ENCODE assay signal across 8 mouse cellular contexts in genomic region chr7:5020000-5020681, GRCm38 (mm10). TPM values are rescaled to one million over a fixed set of nuclear protein-coding genes. Genes with fewer than 3 reads are reported as not detected.
DNase-seq lines count a peak whose midpoint lies in the region; ATAC-seq and TF ChIP-seq lines count a peak whose summit lies in the region.

TSS of gene Zfp865 (plus strand) at chr7:5020376.
TSS of gene Ccdc106 (plus strand) at chr7:5020553.

- ATAC-seq in erythroblast, adult 5-6 weeks (replicated peaks; ENCODE audit: low FRiP score, poor library complexity, severe bottlenecking), result peak; percentile 94
- peak; percentile 83 for ATAC-seq in heart, embryonic 11.5 days (replicated peaks; ENCODE audit: insufficient number of reproducible peaks, low FRiP score, low TSS enrichment)
- peak; percentile 90 for ATAC-seq in kidney, embryonic 16.5 days (ENCODE audit: low FRiP score, low TSS enrichment)

- peak within 1 kb of the TSS; percentile 83 for H3K4me2 ChIP-seq in heart, embryonic 11.5 days
- peak within 1 kb of the TSS; percentile 80 for H3K4me2 ChIP-seq in kidney, embryonic 16.5 days (replicated peaks; ENCODE audit: low read depth, low read length)
- peak within 1 kb of the TSS; percentile 88 for H3K4me2 ChIP-seq in myocyte (ENCODE audit: low read depth)

- H3K9ac ChIP-seq in heart, embryonic 11.5 days (ENCODE audit: low read depth, low read length), result peak within 1 kb of the TSS; percentile 98
- H3K9ac ChIP-seq in kidney, embryonic 16.5 days (replicated peaks; ENCODE audit: low read length), result peak within 1 kb of the TSS; percentile 95
- peak within 1 kb of the TSS; percentile 78 for H3K9ac ChIP-seq in liver, adult 2 months (ENCODE audit: low read depth, low read length)

- peaks cover 20% of the 10 kb centered on the region; the same call in 1 of the 2 replicates for H3K79me2 ChIP-seq in liver, adult 2 months (ENCODE audit: control insufficient read depth, insufficient read depth, low read length)
- peaks cover 52% of the 10 kb centered on the region for H3K79me2 ChIP-seq in myocyte (ENCODE audit: control insufficient read depth, insufficient read depth)

- peaks cover 10% of the 10 kb centered on the region for H3K36me3 ChIP-seq in heart, embryonic 11.5 days (ENCODE audit: control insufficient read depth, insufficient read depth, low read length)
- peaks cover 35% of the 10 kb centered on the region for H3K36me3 ChIP-seq in kidney, embryonic 16.5 days (ENCODE audit: insufficient read depth, low read length)
- peaks cover 4% of the 10 kb centered on the region; the same call in 1 of the 2 replicates for H3K36me3 ChIP-seq in liver, adult 2 months (ENCODE audit: control insufficient read depth, insufficient read depth, low read length)
- H3K36me3 ChIP-seq in myocyte (ENCODE audit: control insufficient read depth, insufficient read depth), result peaks cover 10% of the 10 kb centered on the region
- H3K36me3 ChIP-seq in splenic B cell, adult 2 months (ENCODE audit: control insufficient read depth, insufficient read depth, low read length, poor library complexity, severe bottlenecking), result no peaks in the 10 kb centered on the region

- TF ChIP-seq POLR2A in liver, adult 2 months (IDR thresholded peaks at IDR 0.05; ENCODE audit: extremely low read depth, insufficient read depth, low read length), result peak; percentile 45
- peak; percentile 70 for TF ChIP-seq POLR2A in myocyte (IDR thresholded peaks at IDR 0.05; ENCODE audit: insufficient read length, low read depth)

- H3K4me3 ChIP-seq in heart, embryonic 11.5 days (ENCODE audit: low read depth, low read length), result peak within 1 kb of the TSS; percentile 90
- peak within 1 kb of the TSS; percentile 85 for H3K4me3 ChIP-seq in kidney, embryonic 16.5 days (ENCODE audit: low read length)
- H3K4me3 ChIP-seq in liver, adult 2 months (ENCODE audit: insufficient read depth, low read depth, low read length), result peak within 1 kb of the TSS; percentile 66
- H3K4me3 ChIP-seq in myocyte, result peak within 1 kb of the TSS; percentile 69

- peak within 1 kb of the TSS; percentile 96 for H3K27ac ChIP-seq in heart, embryonic 11.5 days (ENCODE audit: low read depth, low read length)
- peak within 1 kb of the TSS; percentile 97 for H3K27ac ChIP-seq in kidney, embryonic 16.5 days (ENCODE audit: low read length)
- H3K27ac ChIP-seq in liver, adult 2 months (replicated peaks; ENCODE audit: insufficient read depth, low read depth, low read length), result peak within 1 kb of the TSS; percentile 82

- no peaks in the 10 kb centered on the region for H3K9me3 ChIP-seq in heart, embryonic 11.5 days (replicated peaks; ENCODE audit: control insufficient read depth, low read length)
- H3K9me3 ChIP-seq in kidney, embryonic 16.5 days (ENCODE audit: low read length), result no peaks in the 10 kb centered on the region

- H3K4me1 ChIP-seq in heart, embryonic 11.5 days (ENCODE audit: control insufficient read depth, insufficient read depth, low read length), result peaks cover 11% of the 10 kb centered on the region; the same call in 1 of the 2 replicates
- H3K4me1 ChIP-seq in kidney, embryonic 16.5 days (ENCODE audit: insufficient read depth, low read length), result peaks cover 29% of the 10 kb centered on the region
- peaks cover 12% of the 10 kb centered on the region for H3K4me1 ChIP-seq in liver, adult 2 months (ENCODE audit: control insufficient read depth, insufficient read depth, low read length)

- WGBS in heart, embryonic 11.5 days (ENCODE audit: insufficient replicate concordance), result under 1% methylated on average over 45 of the region's 49 CpGs
- under 1% methylated on average over 49 of the region's 49 CpGs for WGBS in kidney, embryonic 16.5 days
- WGBS in liver, adult 2 months, result under 1% methylated on average over 49 of the region's 49 CpGs

- TF ChIP-seq CTCF in liver, adult 2 months (IDR thresholded peaks at IDR 0.05; ENCODE audit: low read depth, low read length), result no peak

- peak within 1 kb of the TSS; percentile 92 for H3ac ChIP-seq in myocyte (ENCODE audit: control insufficient read depth, insufficient read length)

- no peaks in the 10 kb centered on the region for H3K27me3 ChIP-seq in heart, embryonic 11.5 days (ENCODE audit: control insufficient read depth, insufficient read depth, low read length)
- H3K27me3 ChIP-seq in kidney, embryonic 16.5 days (ENCODE audit: insufficient read depth, low read length), result no peaks in the 10 kb centered on the region
- no peaks in the 10 kb centered on the region for H3K27me3 ChIP-seq in liver, adult 2 months (ENCODE audit: control insufficient read depth, insufficient read depth, low read length)
- no peaks in the 10 kb centered on the region for H3K27me3 ChIP-seq in myocyte (ENCODE audit: control insufficient read depth, insufficient read depth, insufficient read length)
- no peaks in the 10 kb centered on the region for H3K27me3 ChIP-seq in splenic B cell, adult 2 months (ENCODE audit: control insufficient read depth, insufficient read depth, low read length, poor library complexity, severe bottlenecking)

- DNase-seq in B cell, adult 2 months, result peak; percentile 98
- peak; percentile 100 for DNase-seq in brain, adult 2 months (ENCODE audit: low read depth, low spot score)
- peak; percentile 94 for DNase-seq in liver, adult 2 months (ENCODE audit: extremely low read depth, low read depth, low spot score)
- peak; percentile 99 for DNase-seq in splenic B cell, adult 2 months (ENCODE audit: low read depth, low spot score)

TF ChIP-seq in myocyte, 11 proteins besides CTCF, POLR2A, EP300 and RAD21:
- TF ChIP-seq CEBPB (IDR thresholded peaks at IDR 0.05; ENCODE audit: insufficient read depth, poor library complexity, severe bottlenecking) (no peak), SRF (IDR thresholded peaks at IDR 0.05; ENCODE audit: control insufficient read depth, insufficient read length, low read depth) (peak; percentile 18), TCF12 (IDR thresholded peaks at IDR 0.05; ENCODE audit: insufficient read depth, poor library complexity, severe bottlenecking) (no peak), MYOD1 (IDR thresholded peaks at IDR 0.05; ENCODE audit: control insufficient read depth in 1 of 3, insufficient read length in 2 of 3, low read depth in 2 of 3) (no peak), REST (IDR thresholded peaks at IDR 0.05; ENCODE audit: insufficient read depth, insufficient read length) (no peak), MAX (IDR thresholded peaks at IDR 0.05; ENCODE audit: low read depth) (no peak), USF1 (IDR thresholded peaks at IDR 0.05; ENCODE audit: low read depth) (no peak), POLR2AphosphoS2 (IDR thresholded peaks at IDR 0.05; ENCODE audit: insufficient read length, low read depth) (peak; percentile 89), E2F4 (IDR thresholded peaks at IDR 0.05; ENCODE audit: insufficient read depth) (no peak), MYOG (IDR thresholded peaks at IDR 0.05; ENCODE audit: control insufficient read depth in 1 of 3, insufficient read depth in 1 of 3, insufficient read length in 2 of 3, low read depth in 2 of 3) (peak in 1 of 3 experiments; percentile 7), TCF3 (IDR thresholded peaks at IDR 0.05; ENCODE audit: insufficient read length, low read depth) (no peak)
TF ChIP-seq in myocyte: peak in this region for 3.

RNA-seq across cellular contexts. Expression of gene Zfp865, which starts in this region (rescaled TPM):
- total RNA-seq in erythroblast, adult 5-6 weeks (2015; ENCODE audit: low replicate concordance), result 2.3 and 3.1 TPM in 2 replicates
- total RNA-seq in erythroblast, adult 5-6 weeks (2017; ENCODE audit: low replicate concordance), result 1.7 and 2.2 TPM in 2 replicates
- polyA plus RNA-seq in heart, embryonic 11.5 days (2014; fragmentation: Nextera tagmentation; extraction: Ambion mirVana), result 3.4 and 5.5 TPM in 2 replicates
- 6.6 and 7.6 TPM in 2 replicates for polyA plus RNA-seq in kidney, embryonic 16.5 days (2015; fragmentation: Nextera tagmentation; extraction: Ambion mirVana)
- 4.1 and 4.3 TPM in 2 replicates for total RNA-seq in liver, adult 2 months (2014; rRNA removed)
- 11.2 and 14.6 TPM in 2 replicates for polyA plus RNA-seq in liver, adult 2 months (2012; rRNA removed)
- polyA plus RNA-seq in myocyte (2012; fragmentation: generic; extraction: Trizol), result 18.1 TPM

RNA-seq across cellular contexts. Expression of gene Ccdc106, which starts in this region (rescaled TPM):
- not detected in 2 replicates for total RNA-seq in erythroblast, adult 5-6 weeks (2015; ENCODE audit: low replicate concordance)
- total RNA-seq in erythroblast, adult 5-6 weeks (2017; ENCODE audit: low replicate concordance), result not detected in 2 replicates
- polyA plus RNA-seq in heart, embryonic 11.5 days (2014; fragmentation: Nextera tagmentation; extraction: Ambion mirVana), result 1.5 and 2.9 TPM in 2 replicates
- polyA plus RNA-seq in kidney, embryonic 16.5 days (2015; fragmentation: Nextera tagmentation; extraction: Ambion mirVana), result 27.1 and 30.3 TPM in 2 replicates
- 0.20 and 0.28 TPM in 2 replicates for total RNA-seq in liver, adult 2 months (2014; rRNA removed)
- polyA plus RNA-seq in liver, adult 2 months (2012; rRNA removed), result 0.30 and 0.35 TPM in 2 replicates
- polyA plus RNA-seq in myocyte (2012; fragmentation: generic; extraction: Trizol), result 0.19 TPM

Comparison
In these comparisons a context has a peak if more than half of its experiments do, and no peak if none do; other contexts are left out.
1. Peak in every context shown above with its lines: DNase-seq, ATAC-seq, H3K4me3 ChIP-seq and H3K27ac ChIP-seq.